Mouse (Mus musculus) heart, postnatal 0 days (tissue): ENCODE data around the gene Tmem234. TPM values are rescaled to one million over a fixed set of nuclear protein-coding genes. Genes with fewer than 3 reads are reported as not detected.

Source experiments
- ATAC-seq: fragments of 200-750 bp; cut with Nextera tagmentation; 2 replicates; pipeline ENCODE4 v1.8.0; 2017; ENCODE audit warnings: low read depth, moderate number of reproducible peaks, moderate library complexity; ENCODE audit not compliant: insufficient read depth
- DNase-seq: peaks from one replicate; pipeline ENCODE4 v3.0.0-alpha.2; 2016; ENCODE audit warnings: low spot score
- H3K27ac ChIP-seq: fragments of 300-500 bp; sonication (generic); 2 replicates; pipeline ENCODE4 v1.5.1; 2014; ENCODE audit warnings: low read depth, mild to moderate bottlenecking
- H3K27me3 ChIP-seq: fragments of 300-500 bp; sonication (generic); 2 replicates; pipeline ENCODE4 v1.6.1; 2014; ENCODE audit warnings: low read length, mixed read lengths; ENCODE audit not compliant: control insufficient read depth, insufficient read depth
- H3K36me3 ChIP-seq: fragments of 300-500 bp; sonication (generic); replicated peaks from 2 replicates; pipeline ENCODE4 v1.6.1; 2014; ENCODE audit warnings: low read length, mixed read lengths; ENCODE audit not compliant: control insufficient read depth, insufficient read depth
- H3K4me1 ChIP-seq: fragments of 300-500 bp; sonication (generic); 2 replicates; pipeline ENCODE4 v1.6.1; 2014; ENCODE audit warnings: antibody characterized with exemption; ENCODE audit not compliant: control insufficient read depth, insufficient read depth
- H3K4me2 ChIP-seq: fragments of 300-500 bp; sonication (generic); 2 replicates; pipeline ENCODE4 v1.6.1; 2014; ENCODE audit warnings: low read depth, mild to moderate bottlenecking, low read length, moderate library complexity
- H3K4me3 ChIP-seq: fragments of 300-500 bp; sonication (generic); 2 replicates; pipeline ENCODE4 v1.5.1; 2014; ENCODE audit warnings: low read depth, low read length
- H3K9ac ChIP-seq: fragments of 300-500 bp; sonication (generic); replicated peaks from 2 replicates; pipeline ENCODE4 v1.6.1; 2014; ENCODE audit warnings: low read depth, low read length, mixed read lengths
- H3K9me3 ChIP-seq: fragments of 300-500 bp; sonication (generic); replicated peaks from 2 replicates; pipeline ENCODE4 v1.6.1; 2016; ENCODE audit warnings: low read length; ENCODE audit not compliant: control insufficient read depth
- CTCF ChIP-seq: IDR thresholded peaks from 2 replicates; pipeline ENCODE4 v1.5.1; 2016; ENCODE audit warnings: antibody characterized with exemption, control low read depth, low read depth
- EP300 ChIP-seq: IDR thresholded peaks from 2 replicates; pipeline ENCODE4 v1.6.1; 2016; ENCODE audit warnings: antibody characterized with exemption, low read depth
- WGBS: fragments of 180-500 bp; shearing (Covaris S2); extraction: QIAGEN DNeasy Blood & Tissue Kit; methylation state at CpG from one replicate; pipeline ENCODE4 v1.1.7; 2014; 5-methylcytosine and 5-hydroxymethylcytosine counted together
- polyA plus RNA-seq: library from polyadenylated mRNA; unstranded; fragments of >200 nt; fragmentation: Nextera tagmentation; extraction: Ambion mirVana; gene quantifications from 2 replicates; pipeline ENCODE4 v1.2.1, GENCODE M21; 2015
- total RNA-seq: library from RNA; depleted of rRNA; stranded (reverse); fragments of >200 nt; gene quantifications from 2 replicates; pipeline ENCODE4 v1.2.3, GENCODE M21; 2014; ENCODE audit warnings: low replicate concordance

The Tmem234 gene
- total and polyA plus RNA-seq, 2 experiments from 2014 or later: 115 to 161 TPM

DNA sequence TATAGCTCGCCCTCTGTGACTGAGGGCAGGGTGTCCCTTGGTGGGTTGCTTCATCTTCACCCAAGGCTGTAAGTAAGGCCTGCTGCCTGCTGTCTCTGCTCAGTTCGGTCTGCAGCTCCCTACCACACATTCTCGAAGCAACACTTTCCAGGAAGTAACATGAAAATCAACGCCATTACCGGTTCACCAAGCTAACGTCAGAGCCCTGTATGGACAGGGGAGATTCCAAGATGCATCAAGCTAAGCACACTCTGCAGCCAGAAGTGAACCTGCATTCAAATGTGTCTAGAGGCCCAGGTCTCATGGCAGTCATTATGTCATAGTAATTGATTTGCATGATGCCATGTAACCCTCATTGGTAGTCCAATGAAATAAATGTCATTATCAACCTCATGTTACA, 30.4 kb upstream of the Tmem234 start:
- 0 out of 2 replicates have a peak, but pooled peaks cover 6% of the 10 kb centered on the region for H3K4me1 ChIP-seq
- H3K9ac ChIP-seq: no peak overlapping the region
- no peaks in the 10 kb centered on the region for H3K27me3 ChIP-seq
- no peaks in the 10 kb centered on the region for H3K36me3 ChIP-seq
- H3K9me3 ChIP-seq: no peaks in the 10 kb centered on the region
- DNase-seq: no peak
- 86% methylated on average over 6 of the region's 6 CpGs for WGBS
- ATAC-seq: no peak
- TF ChIP-seq CTCF (no peak), EP300 (no peak)
- no peak overlapping the region for H3K27ac ChIP-seq
- no peak overlapping the region for H3K4me2 ChIP-seq
- H3K4me3 ChIP-seq: no peak overlapping the region

DNA sequence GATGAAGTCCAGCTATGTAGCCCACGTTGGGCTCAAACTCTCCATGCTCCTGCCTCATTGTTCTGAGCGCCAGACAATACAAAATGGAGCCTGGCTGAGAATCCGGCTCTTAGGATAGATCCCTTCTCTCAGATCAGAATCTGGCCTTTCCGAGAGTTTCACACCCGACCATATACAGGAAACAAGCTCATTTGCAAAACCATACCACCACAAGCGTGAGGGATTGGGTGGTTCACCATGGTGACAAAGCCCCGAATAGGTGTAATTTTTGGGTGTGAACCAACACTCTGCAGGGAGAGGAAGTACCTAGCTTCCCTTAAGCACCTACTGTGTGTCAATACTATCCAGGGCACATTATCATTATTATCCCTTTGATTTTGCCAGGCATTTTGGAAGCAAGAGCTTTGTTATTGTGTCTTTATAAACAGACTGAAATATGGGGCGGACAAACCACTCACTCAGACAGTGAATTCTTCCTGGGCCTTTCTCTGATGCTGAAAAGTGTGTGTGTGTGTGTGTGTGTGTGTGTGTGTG, 28.9 kb upstream of the Tmem234 start:
- Histone ChIP-seq H3K9me3 (no peaks in the 10 kb centered on the region), H3K4me1 (0 out of 2 replicates have a peak, but pooled peaks cover 6% of the 10 kb centered on the region), H3K4me3 (no peak overlapping the region), H3K27me3 (no peaks in the 10 kb centered on the region), H3K36me3 (no peaks in the 10 kb centered on the region), H3K4me2 (no peak overlapping the region), H3K27ac (no peak overlapping the region), H3K9ac (no peak overlapping the region)
- ATAC-seq (no peak), DNase-seq (no peak)
- no peak for TF ChIP-seq CTCF
- TF ChIP-seq EP300: no peak
- 68% methylated on average over 8 of the region's 8 CpGs for WGBS

DNA sequence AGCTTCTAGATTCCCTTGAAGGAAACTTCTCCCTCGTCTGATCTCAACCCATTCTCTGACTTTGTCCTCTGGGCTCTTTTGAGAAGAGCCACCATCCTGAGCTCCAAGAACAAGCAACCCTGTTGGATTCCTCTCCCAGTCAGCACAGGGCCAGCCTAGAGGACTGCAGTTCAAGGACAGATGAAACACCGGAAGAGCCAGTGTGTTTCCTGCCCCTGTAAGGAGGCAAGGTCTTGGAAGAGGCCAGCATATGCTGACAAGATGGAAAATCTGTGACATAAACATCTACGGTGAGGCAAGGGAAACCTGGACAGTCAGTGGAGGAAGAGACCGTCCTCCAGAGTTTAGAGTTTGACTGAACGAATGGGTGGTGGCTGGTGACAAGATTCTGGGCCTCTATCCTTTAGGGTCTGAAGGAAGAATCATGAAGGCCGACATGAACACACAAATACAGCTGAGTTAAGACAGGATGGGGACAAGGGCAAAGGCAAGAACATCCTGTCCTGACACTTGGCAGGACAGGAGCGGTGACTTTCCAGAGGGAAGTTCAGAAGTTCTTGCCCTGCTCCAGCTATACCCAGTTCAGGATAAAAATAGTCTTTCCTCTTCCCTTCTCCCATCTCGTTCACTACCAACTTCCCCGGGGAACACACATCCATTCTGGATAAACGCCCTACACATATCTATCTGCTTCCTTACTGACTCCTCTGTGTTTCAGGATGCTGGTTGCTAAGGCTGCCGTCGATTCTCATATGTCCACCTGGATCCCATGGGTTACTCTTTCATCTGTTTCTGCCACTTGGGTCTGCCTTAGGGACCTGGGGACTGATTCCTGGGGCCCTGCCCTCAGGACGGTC, 28.0 kb upstream of the Tmem234 start:
- H3K4me1 ChIP-seq: 0 out of 2 replicates have a peak, but pooled peaks cover 6% of the 10 kb centered on the region
- H3K4me2 ChIP-seq: peak overlapping the region; percentile 38; the same call in 1 of the 2 replicates
- no peak overlapping the region for H3K9ac ChIP-seq
- DNase-seq: no peak
- H3K36me3 ChIP-seq: no peaks in the 10 kb centered on the region
- no peak; the same call in 1 of the 2 replicates for ATAC-seq
- no peaks in the 10 kb centered on the region for H3K27me3 ChIP-seq
- H3K27ac ChIP-seq: peak overlapping the region; percentile 40; the same call in 1 of the 2 replicates
- 49% methylated on average over 13 of the region's 13 CpGs for WGBS
- H3K9me3 ChIP-seq: no peaks in the 10 kb centered on the region
- no peak overlapping the region for H3K4me3 ChIP-seq
- no peak for TF ChIP-seq EP300
- TF ChIP-seq CTCF: no peak

DNA sequence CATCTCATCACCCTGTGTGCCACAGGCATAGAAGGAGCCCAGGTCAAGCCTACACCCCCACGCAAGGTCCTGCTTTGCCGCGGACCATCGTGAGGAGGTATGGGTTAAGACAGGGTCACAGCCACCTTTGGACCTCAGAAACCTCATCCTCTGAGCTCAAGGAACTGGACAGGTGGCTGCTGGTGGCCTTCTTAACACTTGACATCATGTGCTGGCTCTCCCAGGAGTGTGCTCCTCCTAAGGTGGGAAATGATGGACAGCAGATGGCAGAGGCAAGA, 27.4 kb upstream of the Tmem234 start:
- no peak for TF ChIP-seq CTCF
- no peak for TF ChIP-seq EP300
- DNase-seq: no peak
- ATAC-seq: no peak
- 0 out of 2 replicates have a peak, but pooled peaks cover 6% of the 10 kb centered on the region for H3K4me1 ChIP-seq
- H3K9me3 ChIP-seq: no peaks in the 10 kb centered on the region
- H3K4me3 ChIP-seq: no peak overlapping the region
- WGBS: 95% methylated on average over 4 of the region's 4 CpGs
- H3K4me2 ChIP-seq: peak overlapping the region; percentile 38; the same call in 1 of the 2 replicates
- no peaks in the 10 kb centered on the region for H3K27me3 ChIP-seq
- H3K27ac ChIP-seq: peak overlapping the region; percentile 40; the same call in 1 of the 2 replicates
- no peak overlapping the region for H3K9ac ChIP-seq
- no peaks in the 10 kb centered on the region for H3K36me3 ChIP-seq

DNA sequence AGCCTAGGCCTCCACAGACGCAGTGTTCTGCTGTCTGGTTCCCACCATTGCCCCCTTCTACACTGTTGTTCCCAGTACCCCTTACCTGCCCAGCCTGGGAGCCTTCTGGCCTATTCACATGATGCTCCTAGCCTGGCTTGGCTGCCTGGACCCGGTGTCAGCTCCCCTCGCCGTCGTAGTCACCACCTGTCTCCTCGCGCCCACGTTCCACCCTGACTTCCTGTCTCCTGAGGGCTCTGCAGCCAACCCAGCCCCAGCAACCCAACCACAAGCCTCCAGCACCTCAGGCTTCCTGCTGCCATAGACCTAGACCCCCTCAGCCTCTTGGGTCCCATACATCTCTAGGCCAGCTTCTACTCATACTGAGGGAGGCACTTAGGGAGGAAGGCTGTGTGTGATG, 27.0 kb upstream of the Tmem234 start, which contains the start of gene Lck:
Gene Lck (minus strand): TSS at position 212 of the 400 bp plus-strand sequence.
- H3K36me3 ChIP-seq: no peaks in the 10 kb centered on the region
- no peak for ATAC-seq
- H3K4me3 ChIP-seq: no peak within 1 kb of the TSS
- H3K27ac ChIP-seq: peak within 1 kb of the TSS; percentile 40; the same call in 1 of the 2 replicates
- no peaks in the 10 kb centered on the region for H3K9me3 ChIP-seq
- no peak within 1 kb of the TSS for H3K9ac ChIP-seq
- peak within 1 kb of the TSS; percentile 38; the same call in 1 of the 2 replicates for H3K4me2 ChIP-seq
- TF ChIP-seq CTCF: no peak
- no peak for TF ChIP-seq EP300
- no peaks in the 10 kb centered on the region for H3K27me3 ChIP-seq
- DNase-seq: no peak
- 83% methylated on average over 8 of the region's 8 CpGs for WGBS
- 0 out of 2 replicates have a peak, but pooled peaks cover 6% of the 10 kb centered on the region for H3K4me1 ChIP-seq
